Mouse (Mus musculus): ENCODE results near the gene Fam160b1. TPM values are rescaled to one million over a fixed set of nuclear protein-coding genes. Genes with fewer than 3 reads are reported as not detected.

Fam160b1 gene
- polyA plus RNA-seq, 1 experiment, result 13.7 TPM

GRCm38 (mm10) chr19:57366626-57367025 lies 6.1 kb downstream of the Fam160b1 start:
- Histone ChIP-seq H3K27ac (ENCODE audit: control insufficient read depth, insufficient read depth, low read depth, low read length) (no peak overlapping the region), H3K36me3 (ENCODE audit: control insufficient read depth, insufficient read depth, low read length) (no peaks in the 10 kb centered on the region), H3K27me3 (ENCODE audit: control insufficient read depth, insufficient read depth, low read length) (no peaks in the 10 kb centered on the region), H3K4me1 (ENCODE audit: control insufficient read depth, insufficient read depth, low read length) (peaks cover 13% of the 10 kb centered on the region), H3K4me3 (ENCODE audit: control insufficient read depth, low read depth, low read length) (no peak overlapping the region)
- no peak for TF ChIP-seq POLR2A (IDR thresholded peaks at IDR 0.05; ENCODE audit: control insufficient read depth, low read depth, low read length)
- TF ChIP-seq CTCF (IDR thresholded peaks at IDR 0.05; ENCODE audit: control insufficient read depth, insufficient read depth, insufficient replicate concordance, low read depth, low read length), result no peak

GRCm38 (mm10) chr19:57367201-57367600 lies 6.7 kb downstream of the Fam160b1 start:
- TF ChIP-seq CTCF (IDR thresholded peaks at IDR 0.05; ENCODE audit: control insufficient read depth, insufficient read depth, insufficient replicate concordance, low read depth, low read length) (no peak), POLR2A (IDR thresholded peaks at IDR 0.05; ENCODE audit: control insufficient read depth, low read depth, low read length) (no peak)
- Histone ChIP-seq H3K4me1 (ENCODE audit: control insufficient read depth, insufficient read depth, low read length) (peaks cover 13% of the 10 kb centered on the region), H3K27ac (ENCODE audit: control insufficient read depth, insufficient read depth, low read depth, low read length) (no peak overlapping the region), H3K27me3 (ENCODE audit: control insufficient read depth, insufficient read depth, low read length) (no peaks in the 10 kb centered on the region), H3K36me3 (ENCODE audit: control insufficient read depth, insufficient read depth, low read length) (no peaks in the 10 kb centered on the region), H3K4me3 (ENCODE audit: control insufficient read depth, low read depth, low read length) (no peak overlapping the region)

- H3K4me1 ChIP-seq (ENCODE audit: control insufficient read depth, insufficient read depth, low read length), result peaks cover 10% of the 10 kb centered on the region
- no peak for TF ChIP-seq POLR2A (IDR thresholded peaks at IDR 0.05; ENCODE audit: control insufficient read depth, low read depth, low read length)
- TF ChIP-seq CTCF (IDR thresholded peaks at IDR 0.05; ENCODE audit: control insufficient read depth, insufficient read depth, insufficient replicate concordance, low read depth, low read length), result no peak
- no peak overlapping the region for H3K4me3 ChIP-seq (ENCODE audit: control insufficient read depth, low read depth, low read length)
- no peaks in the 10 kb centered on the region for H3K36me3 ChIP-seq (ENCODE audit: control insufficient read depth, insufficient read depth, low read length)
- no peaks in the 10 kb centered on the region for H3K27me3 ChIP-seq (ENCODE audit: control insufficient read depth, insufficient read depth, low read length)
- H3K27ac ChIP-seq (ENCODE audit: control insufficient read depth, insufficient read depth, low read depth, low read length), result no peak overlapping the region
Observed at GRCm38 (mm10) chr19:57367849-57368387, 7.4 kb downstream of the Fam160b1 start.

- Histone ChIP-seq H3K27ac (ENCODE audit: control insufficient read depth, insufficient read depth, low read depth, low read length) (no peak overlapping the region), H3K4me3 (ENCODE audit: control insufficient read depth, low read depth, low read length) (no peak overlapping the region), H3K27me3 (ENCODE audit: control insufficient read depth, insufficient read depth, low read length) (no peaks in the 10 kb centered on the region), H3K36me3 (ENCODE audit: control insufficient read depth, insufficient read depth, low read length) (no peaks in the 10 kb centered on the region; the same call in none of the 2 replicates), H3K4me1 (ENCODE audit: control insufficient read depth, insufficient read depth, low read length) (no peaks in the 10 kb centered on the region)
- TF ChIP-seq POLR2A (IDR thresholded peaks at IDR 0.05; ENCODE audit: control insufficient read depth, low read depth, low read length) (no peak), CTCF (IDR thresholded peaks at IDR 0.05; ENCODE audit: control insufficient read depth, insufficient read depth, insufficient replicate concordance, low read depth, low read length) (no peak)
Observed at GRCm38 (mm10) chr19:57373276-57373811, 12.9 kb downstream of the Fam160b1 start.

GRCm38 (mm10) chr19:57375161-57375560 lies 14.7 kb downstream of the Fam160b1 start:
- no peak overlapping the region for H3K4me3 ChIP-seq (ENCODE audit: control insufficient read depth, low read depth, low read length)
- TF ChIP-seq CTCF (IDR thresholded peaks at IDR 0.05; ENCODE audit: control insufficient read depth, insufficient read depth, insufficient replicate concordance, low read depth, low read length) (no peak), POLR2A (IDR thresholded peaks at IDR 0.05; ENCODE audit: control insufficient read depth, low read depth, low read length) (no peak)
- no peak overlapping the region for H3K27ac ChIP-seq (ENCODE audit: control insufficient read depth, insufficient read depth, low read depth, low read length)
- no peaks in the 10 kb centered on the region for H3K4me1 ChIP-seq (ENCODE audit: control insufficient read depth, insufficient read depth, low read length)
- H3K36me3 ChIP-seq (ENCODE audit: control insufficient read depth, insufficient read depth, low read length), result no peaks in the 10 kb centered on the region; the same call in none of the 2 replicates
- no peaks in the 10 kb centered on the region for H3K27me3 ChIP-seq (ENCODE audit: control insufficient read depth, insufficient read depth, low read length)

- no peak overlapping the region for H3K27ac ChIP-seq (ENCODE audit: control insufficient read depth, insufficient read depth, low read depth, low read length)
- H3K4me3 ChIP-seq (ENCODE audit: control insufficient read depth, low read depth, low read length), result no peak overlapping the region
- TF ChIP-seq POLR2A (IDR thresholded peaks at IDR 0.05; ENCODE audit: control insufficient read depth, low read depth, low read length), result no peak
- no peak for TF ChIP-seq CTCF (IDR thresholded peaks at IDR 0.05; ENCODE audit: control insufficient read depth, insufficient read depth, insufficient replicate concordance, low read depth, low read length)
- no peaks in the 10 kb centered on the region for H3K27me3 ChIP-seq (ENCODE audit: control insufficient read depth, insufficient read depth, low read length)
- no peaks in the 10 kb centered on the region; the same call in none of the 2 replicates for H3K36me3 ChIP-seq (ENCODE audit: control insufficient read depth, insufficient read depth, low read length)
- H3K4me1 ChIP-seq (ENCODE audit: control insufficient read depth, insufficient read depth, low read length), result no peaks in the 10 kb centered on the region
Observed at GRCm38 (mm10) chr19:57375746-57376145, 15.3 kb downstream of the Fam160b1 start.

- Histone ChIP-seq H3K27ac (ENCODE audit: control insufficient read depth, insufficient read depth, low read depth, low read length) (no peak overlapping the region), H3K36me3 (ENCODE audit: control insufficient read depth, insufficient read depth, low read length) (peaks cover under 1% of the 10 kb centered on the region), H3K4me3 (ENCODE audit: control insufficient read depth, low read depth, low read length) (no peak overlapping the region), H3K27me3 (ENCODE audit: control insufficient read depth, insufficient read depth, low read length) (no peaks in the 10 kb centered on the region), H3K4me1 (ENCODE audit: control insufficient read depth, insufficient read depth, low read length) (no peaks in the 10 kb centered on the region)
- TF ChIP-seq POLR2A (IDR thresholded peaks at IDR 0.05; ENCODE audit: control insufficient read depth, low read depth, low read length) (no peak), CTCF (IDR thresholded peaks at IDR 0.05; ENCODE audit: control insufficient read depth, insufficient read depth, insufficient replicate concordance, low read depth, low read length) (no peak)
Observed at GRCm38 (mm10) chr19:57377043-57377703, 16.7 kb downstream of the Fam160b1 start.

Measured in testis, adult 2 months (tissue).